Mouse (Mus musculus): ENCODE data around the gene Hist2h2ab. TPM values are rescaled to one million over a fixed set of nuclear protein-coding genes. Genes with fewer than 3 reads are reported as not detected.

Gene Hist2h2ab
- polyA plus RNA-seq (2012) = 1.1 and 2.0 TPM in 2 replicates

DNA sequence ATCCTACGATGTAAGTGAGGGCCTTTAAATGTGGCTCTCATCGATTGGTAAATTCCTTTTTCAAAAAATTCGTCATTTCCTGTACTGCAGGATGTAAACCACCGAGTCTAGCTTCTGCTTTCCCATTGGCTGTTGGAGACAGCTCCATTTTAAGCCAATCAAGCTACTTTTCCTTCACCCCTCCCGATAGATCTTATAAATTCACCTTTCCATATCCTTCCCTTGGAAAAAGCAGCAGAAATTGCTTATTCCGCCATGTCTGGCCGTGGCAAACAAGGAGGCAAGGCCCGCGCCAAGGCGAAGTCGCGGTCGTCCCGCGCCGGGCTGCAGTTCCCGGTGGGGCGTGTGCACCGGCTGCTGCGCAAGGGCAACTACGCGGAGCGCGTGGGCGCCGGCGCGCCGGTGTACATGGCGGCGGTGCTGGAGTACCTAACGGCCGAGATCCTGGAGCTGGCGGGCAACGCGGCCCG lies at the start of gene Hist2h2ab, which contains the start of gene Bola1:
TSS of gene Hist2h2ab (plus strand) at position 205 of the 470 bp plus-strand sequence.
TSS of gene Bola1 (minus strand) at position 49 of the 470 bp plus-strand sequence.

DNA sequence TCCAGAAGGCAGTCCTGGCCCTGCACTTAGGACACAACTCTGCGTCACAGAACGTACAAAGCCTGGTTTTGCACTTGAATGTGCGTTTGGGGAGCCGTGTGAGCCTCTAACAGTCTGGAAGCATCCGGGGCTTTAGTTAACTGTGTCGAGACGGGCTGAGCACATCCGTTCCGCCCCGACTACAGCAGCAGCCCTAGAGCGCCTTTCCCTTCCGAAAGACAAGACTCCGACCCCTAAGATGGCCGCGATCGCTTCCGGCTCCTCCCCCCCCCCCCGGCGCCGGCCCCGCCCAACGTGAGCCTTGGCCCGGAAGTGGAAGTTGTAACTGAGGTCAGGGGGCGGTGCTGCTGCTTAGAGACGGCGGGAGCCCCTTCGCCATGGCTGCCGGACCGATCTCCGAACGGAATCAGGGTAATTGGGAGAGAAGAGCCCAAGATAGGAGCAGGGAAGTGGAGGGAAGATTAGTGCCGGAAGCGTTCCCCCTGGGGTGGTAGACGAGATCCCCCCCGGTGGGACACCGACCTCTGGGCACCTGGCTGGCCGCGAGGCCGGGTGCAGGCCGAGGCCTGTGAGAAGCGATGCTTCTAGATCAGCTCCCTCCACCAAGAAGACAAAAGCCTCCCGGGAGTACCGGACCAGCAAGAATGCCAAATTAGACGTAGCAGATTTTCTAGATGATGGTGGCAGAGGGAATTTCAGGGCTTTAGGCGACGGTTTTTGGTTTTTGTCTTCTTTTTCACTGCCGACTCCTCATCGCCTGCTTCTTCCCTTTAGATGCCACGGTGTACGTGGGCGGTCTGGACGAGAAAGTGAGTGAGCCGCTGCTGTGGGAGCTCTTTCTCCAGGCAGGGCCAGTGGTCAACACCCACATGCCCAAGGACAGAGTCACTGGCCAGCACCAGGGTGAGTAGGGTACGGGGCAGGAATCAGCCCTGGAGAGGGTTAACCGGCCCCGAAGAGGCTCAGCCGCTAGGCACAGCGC lies 47.2 kb upstream of the Hist2h2ab start, which contains the start of gene Sf3b4:
TSS of gene Sf3b4 (plus strand) at position 136 of the 982 bp plus-strand sequence.

DNA sequence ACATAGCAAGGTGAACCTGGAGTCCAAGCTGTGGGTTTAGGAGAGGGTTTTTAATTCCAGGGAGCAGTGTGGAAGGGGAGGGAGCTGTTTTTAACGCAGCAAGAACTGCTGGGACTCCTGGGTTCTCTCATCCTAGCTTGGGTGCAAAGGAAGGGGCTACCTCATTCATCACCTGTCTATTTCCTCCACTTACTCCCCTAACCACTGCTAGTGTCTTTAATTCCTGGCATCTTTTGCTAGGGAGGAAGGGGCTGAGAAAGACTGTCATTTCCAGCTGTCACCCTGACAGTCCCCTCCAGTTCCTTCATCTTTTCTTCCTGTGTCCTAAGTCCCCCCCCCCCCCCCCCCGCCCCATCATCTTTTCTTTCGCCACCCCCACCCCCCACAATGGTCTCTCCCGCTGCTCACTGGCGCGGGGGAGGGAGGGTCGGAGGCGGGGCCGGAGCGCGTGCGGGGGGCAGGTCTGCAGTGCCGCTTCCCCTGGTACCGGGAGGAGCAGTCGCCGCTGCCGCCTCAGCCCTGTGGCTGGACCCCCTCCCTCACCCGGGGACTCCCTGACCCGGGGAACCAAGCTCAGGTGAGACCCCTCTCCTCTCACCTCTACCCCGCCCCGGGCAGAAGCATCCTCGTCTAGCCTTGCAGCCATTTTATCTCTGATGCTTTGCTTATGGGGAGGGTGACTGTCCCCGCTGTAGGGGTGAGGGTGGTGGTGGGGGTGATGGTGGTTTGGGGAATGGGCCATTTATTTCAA lies 38.8 kb upstream of the Hist2h2ab start, which contains the start of gene Sv2a:
TSS of gene Sv2a (plus strand) at position 425 of the 751 bp plus-strand sequence.

DNA sequence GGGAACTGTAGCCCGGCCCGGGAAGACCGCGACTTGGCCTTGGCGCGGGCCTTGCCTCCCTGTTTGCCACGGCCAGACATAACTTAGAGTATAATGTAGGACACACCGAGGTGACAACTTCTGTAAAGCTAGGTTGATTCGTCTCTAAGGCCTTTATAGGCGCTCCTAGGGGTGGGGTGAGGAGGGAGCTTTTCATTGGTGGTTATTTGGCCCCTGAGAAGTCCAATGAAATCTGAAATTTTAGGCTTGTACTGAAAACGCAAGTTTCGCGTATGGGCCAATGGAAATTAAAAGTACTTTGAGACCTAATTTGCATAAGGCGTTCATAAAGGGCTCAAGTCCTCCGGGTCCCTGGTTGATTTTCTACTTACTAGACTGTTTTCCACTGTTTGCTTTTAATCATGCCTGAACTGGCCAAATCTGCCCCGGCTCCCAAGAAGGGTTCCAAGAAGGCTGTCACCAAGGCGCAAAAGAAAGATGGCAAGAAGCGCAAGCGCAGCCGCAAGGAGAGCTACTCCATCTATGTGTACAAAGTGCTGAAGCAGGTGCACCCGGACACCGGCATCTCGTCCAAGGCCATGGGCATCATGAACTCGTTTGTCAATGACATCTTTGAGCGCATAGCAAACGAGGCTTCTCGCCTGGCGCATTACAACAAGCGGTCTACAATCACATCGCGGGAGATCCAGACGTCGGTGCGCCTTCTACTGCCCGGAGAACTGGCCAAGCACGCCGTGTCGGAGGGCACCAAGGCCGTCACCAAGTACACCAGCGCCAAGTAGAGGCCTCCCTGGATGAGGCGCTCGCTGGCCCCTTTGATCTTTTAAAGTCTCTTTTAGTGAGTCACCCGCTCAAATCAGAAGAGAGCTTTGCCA lies 1.3 kb downstream of the Hist2h2ab start, which contains the start of the genes Hist2h2ac and Hist2h2be:
TSS of gene Hist2h2ac (minus strand) at position 116 of the 875 bp plus-strand sequence.
TSS of gene Hist2h2be (plus strand) at position 355 of the 875 bp plus-strand sequence.

DNA sequence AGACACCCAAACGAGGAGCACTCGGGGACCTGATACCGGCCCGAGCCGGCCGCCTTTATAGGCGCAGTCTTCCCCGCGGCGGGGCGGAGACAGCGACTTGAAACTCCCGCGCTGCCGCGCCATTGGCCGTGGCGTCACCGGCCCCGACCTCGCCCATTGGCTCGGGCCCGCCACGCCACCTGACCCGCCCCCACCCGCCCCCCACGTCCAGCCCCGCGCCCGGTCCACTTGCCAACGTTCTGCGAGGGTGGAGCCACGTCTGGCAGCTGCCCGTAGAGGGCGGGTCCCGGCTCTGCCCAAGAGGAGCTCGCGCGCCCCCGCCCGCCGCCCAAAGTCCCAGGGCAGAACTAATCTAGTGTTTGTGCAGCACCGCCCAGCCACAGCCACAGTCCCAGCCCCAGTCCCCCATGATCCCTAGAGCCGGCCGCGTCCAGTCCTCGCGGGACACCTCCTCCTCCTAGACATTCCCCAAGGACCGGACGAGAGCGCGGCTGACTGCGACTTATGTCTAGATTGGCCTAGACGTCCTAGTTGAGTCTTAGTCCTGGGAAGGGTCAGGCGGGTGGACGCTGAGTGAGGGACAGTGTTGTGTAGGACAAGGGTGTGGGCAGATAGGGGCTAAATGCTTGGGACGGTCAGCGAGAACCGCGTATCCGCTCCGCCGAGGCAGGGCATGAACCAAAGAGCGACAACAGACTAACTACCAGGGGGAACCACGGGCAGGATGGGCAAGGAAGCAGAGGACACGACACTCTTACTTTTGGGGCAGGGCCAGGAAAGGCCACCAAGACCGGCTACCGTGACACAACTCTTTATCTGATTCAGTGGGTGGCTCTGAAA lies 19.5 kb downstream of the Hist2h2ab start, which contains the start of gene Hist2h3c2:
TSS of gene Hist2h3c2 (minus strand) at position 174 of the 840 bp plus-strand sequence.

DNA sequence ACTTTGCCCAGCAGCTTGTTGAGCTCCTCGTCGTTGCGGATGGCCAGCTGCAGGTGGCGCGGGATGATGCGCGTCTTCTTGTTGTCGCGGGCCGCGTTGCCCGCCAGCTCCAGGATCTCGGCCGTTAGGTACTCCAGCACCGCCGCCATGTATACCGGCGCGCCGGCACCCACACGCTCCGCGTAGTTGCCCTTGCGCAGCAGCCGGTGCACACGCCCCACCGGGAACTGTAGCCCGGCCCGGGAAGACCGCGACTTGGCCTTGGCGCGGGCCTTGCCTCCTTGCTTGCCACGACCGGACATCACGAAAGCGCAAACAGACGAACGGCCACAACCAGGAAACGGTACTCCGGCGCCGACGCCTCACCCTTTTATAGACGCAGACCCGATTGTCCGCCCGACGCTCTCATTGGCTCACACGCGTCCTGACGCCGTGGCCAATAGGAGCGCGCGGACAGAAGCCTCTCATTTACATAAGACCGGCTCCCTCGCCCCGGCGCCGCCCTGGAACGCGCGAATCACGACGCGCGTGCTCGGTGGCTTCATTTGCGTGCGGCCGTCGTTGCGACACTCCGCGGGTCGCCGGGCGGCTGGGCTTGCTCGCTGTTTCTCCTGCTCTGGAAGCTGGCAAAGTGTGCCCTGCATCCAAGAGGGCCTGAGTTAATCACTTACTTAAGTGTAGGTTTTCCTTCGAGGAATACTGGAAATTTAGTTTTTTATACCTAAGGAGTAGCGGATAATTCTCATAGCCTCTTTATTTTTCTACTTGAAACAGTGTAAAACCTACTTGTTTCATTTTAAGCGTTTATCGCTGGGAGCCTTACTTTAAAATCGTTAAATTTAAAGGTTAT lies 20.5 kb downstream of the Hist2h2ab start, which contains the start of gene Hist2h2aa2:
TSS of gene Hist2h2aa2 (minus strand) at position 328 of the 850 bp plus-strand sequence.

DNA sequence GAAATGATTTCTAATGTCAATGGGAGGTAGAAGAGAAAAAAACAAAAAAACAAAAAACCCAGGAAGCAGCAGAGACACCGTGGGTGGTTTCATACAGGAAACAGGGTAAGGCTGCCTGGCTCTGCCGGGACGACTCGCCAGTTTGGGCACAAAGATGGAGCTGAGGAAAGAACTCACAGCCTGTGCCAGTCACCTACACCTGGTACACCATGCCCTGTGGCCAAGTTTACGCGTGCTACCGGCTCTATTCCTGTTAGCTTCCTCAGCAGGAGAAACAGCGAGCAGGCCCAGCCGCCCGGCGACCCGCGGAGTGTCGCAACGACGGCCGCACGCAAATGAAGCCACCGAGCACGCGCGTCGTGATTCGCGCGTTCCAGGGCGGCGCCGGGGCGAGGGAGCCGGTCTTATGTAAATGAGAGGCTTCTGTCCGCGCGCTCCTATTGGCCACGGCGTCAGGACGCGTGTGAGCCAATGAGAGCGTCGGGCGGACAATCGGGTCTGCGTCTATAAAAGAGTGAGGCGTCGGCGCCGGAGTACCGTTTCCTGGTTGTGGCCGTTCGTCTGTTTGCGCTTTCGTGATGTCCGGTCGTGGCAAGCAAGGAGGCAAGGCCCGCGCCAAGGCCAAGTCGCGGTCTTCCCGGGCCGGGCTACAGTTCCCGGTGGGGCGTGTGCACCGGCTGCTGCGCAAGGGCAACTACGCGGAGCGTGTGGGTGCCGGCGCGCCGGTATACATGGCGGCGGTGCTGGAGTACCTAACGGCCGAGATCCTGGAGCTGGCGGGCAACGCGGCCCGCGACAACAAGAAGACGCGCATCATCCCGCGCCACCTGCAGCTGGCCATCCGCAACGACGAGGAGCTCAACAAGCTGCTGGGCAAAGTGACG lies 25.6 kb downstream of the Hist2h2ab start, which contains the start of gene Hist2h2aa1:
TSS of gene Hist2h2aa1 (plus strand) at position 495 of the 884 bp plus-strand sequence.

DNA sequence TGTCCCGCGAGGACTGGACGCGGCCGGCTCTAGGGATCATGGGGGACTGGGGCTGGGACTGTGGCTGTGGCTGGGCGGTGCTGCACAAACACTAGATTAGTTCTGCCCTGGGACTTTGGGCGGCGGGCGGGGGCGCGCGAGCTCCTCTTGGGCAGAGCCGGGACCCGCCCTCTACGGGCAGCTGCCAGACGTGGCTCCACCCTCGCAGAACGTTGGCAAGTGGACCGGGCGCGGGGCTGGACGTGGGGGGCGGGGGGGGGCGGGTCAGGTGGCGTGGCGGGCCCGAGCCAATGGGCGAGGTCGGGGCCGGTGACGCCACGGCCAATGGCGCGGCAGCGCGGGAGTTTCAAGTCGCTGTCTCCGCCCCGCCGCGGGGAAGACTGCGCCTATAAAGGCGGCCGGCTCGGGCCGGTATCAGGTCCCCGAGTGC lies 26.8 kb downstream of the Hist2h2ab start, which contains the start of gene Hist2h3c1:
TSS of gene Hist2h3c1 (plus strand) at position 259 of the 430 bp plus-strand sequence.

DNA sequence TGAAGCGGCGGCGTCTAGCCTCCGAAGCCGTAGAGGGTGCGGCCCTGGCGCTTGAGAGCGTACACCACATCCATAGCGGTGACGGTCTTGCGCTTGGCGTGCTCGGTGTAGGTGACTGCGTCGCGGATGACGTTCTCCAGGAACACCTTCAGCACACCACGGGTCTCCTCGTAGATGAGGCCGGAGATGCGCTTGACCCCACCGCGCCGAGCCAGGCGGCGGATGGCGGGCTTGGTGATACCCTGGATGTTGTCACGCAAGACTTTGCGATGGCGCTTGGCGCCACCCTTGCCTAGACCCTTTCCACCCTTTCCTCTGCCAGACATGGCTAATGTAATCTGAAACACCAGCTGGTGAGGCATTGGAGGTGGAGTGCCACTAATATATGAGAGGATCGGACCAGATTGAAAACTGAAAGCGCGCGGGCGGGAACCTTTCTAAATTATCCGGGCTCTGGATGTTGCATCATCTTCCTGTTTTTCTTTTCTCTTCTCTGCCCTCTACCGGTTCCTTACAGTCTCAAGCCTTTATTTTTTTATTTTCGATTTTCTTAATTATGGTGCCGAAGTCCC lies 43.4 kb downstream of the Hist2h2ab start, which contains the start of gene Hist2h4:
TSS of gene Hist2h4 (minus strand) at position 333 of the 572 bp plus-strand sequence.

DNA sequence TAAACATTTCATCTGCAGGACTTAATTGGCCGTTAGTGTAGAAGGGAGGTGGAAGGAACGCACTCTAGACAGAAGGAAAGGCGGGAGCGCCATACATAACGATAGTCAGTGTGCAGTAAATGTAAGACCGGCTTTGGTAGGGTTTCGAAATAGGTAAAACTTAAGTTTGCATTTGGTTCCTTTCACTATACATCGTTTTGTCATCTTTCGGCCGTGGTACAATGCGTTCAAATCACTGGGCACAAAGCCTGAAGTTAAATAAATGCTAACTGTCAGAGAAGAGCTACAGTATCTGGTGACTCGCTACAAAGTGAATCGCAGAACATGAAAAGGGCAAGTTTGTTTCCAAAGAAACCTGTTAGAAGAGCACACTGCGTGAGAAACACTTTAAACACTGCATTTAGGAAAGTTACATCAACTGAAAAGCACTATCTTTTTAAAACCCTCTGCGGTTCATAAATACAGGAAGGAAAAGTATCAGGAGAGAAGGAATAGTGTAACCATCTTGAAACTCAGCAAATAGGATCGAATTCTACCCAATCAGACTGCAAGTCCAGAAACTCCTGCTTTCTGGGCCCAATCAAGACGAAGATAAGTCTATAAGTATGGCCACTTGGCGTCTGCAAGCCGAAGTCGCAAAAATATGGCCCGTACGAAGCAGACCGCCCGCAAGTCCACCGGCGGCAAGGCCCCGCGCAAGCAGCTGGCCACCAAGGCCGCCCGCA lies 48.5 kb downstream of the Hist2h2ab start, which contains the start of gene Hist2h3b:
TSS of gene Hist2h3b (plus strand) at position 604 of the 725 bp plus-strand sequence.

Other genes starting within 250 kb of the Hist2h2ab start
- gene Plekho1, start 223.9 kb upstream of the Hist2h2ab start, polyA plus RNA-seq (2012) = 232 TPM in 2 replicates
- gene Vps45, start 161.4 kb upstream of the Hist2h2ab start, polyA plus RNA-seq (2012) = 6.0 and 7.1 TPM in 2 replicates
- 3.0 and 4.9 TPM in 2 replicates for gene Otud7b, start 115.3 kb upstream of the Hist2h2ab start, polyA plus RNA-seq (2012)
- gene Mtmr11, start 57.9 kb upstream of the Hist2h2ab start, polyA plus RNA-seq (2012) = not detected in 2 replicates
- gene Sf3b4, start 47.5 kb upstream of the Hist2h2ab start, polyA plus RNA-seq (2012) = 524 and 591 TPM in 2 replicates
- gene Sv2a, start 38.7 kb upstream of the Hist2h2ab start, polyA plus RNA-seq (2012) = 0.37 and 0.50 TPM in 2 replicates
- 98.4 and 100 TPM in 2 replicates for gene Bola1, start 156 bp upstream of the Hist2h2ab start, polyA plus RNA-seq (2012)
- 18.4 and 18.7 TPM in 2 replicates for gene Hist2h2ac, start 1.0 kb downstream of the Hist2h2ab start, polyA plus RNA-seq (2012)
- gene Hist2h2be, start 1.3 kb downstream of the Hist2h2ab start, polyA plus RNA-seq (2012) = 0.49 and 0.75 TPM in 2 replicates
- gene Hist2h3c2, start 19.3 kb downstream of the Hist2h2ab start, polyA plus RNA-seq (2012) = 25.9 and 32.4 TPM in 2 replicates
- gene Hist2h2aa2, start 20.4 kb downstream of the Hist2h2ab start, polyA plus RNA-seq (2012) = 261 and 264 TPM in 2 replicates
- 1.3 and 8.5 TPM in 2 replicates for gene Hist2h2aa1, start 25.6 kb downstream of the Hist2h2ab start, polyA plus RNA-seq (2012)
- gene Hist2h3c1, start 26.8 kb downstream of the Hist2h2ab start, polyA plus RNA-seq (2012) = not detected in 2 replicates
- 3.4 and 3.5 TPM in 2 replicates for gene Hist2h4, start 43.4 kb downstream of the Hist2h2ab start, polyA plus RNA-seq (2012)
- gene Hist2h3b, start 48.8 kb downstream of the Hist2h2ab start, polyA plus RNA-seq (2012) = 28.5 and 35.3 TPM in 2 replicates
- gene Hist2h2bb, start 49.9 kb downstream of the Hist2h2ab start, polyA plus RNA-seq (2012) = 0.36 and 1.4 TPM in 2 replicates
- 0.03 and 0.14 TPM in 2 replicates for gene Fcgr1, start 74.1 kb downstream of the Hist2h2ab start, polyA plus RNA-seq (2012)
- not detected in 2 replicates for gene BC107364, start 232.4 kb downstream of the Hist2h2ab start, polyA plus RNA-seq (2012)